ENCODE assay signal across 9 mouse cellular contexts in the genomic region with DNA sequence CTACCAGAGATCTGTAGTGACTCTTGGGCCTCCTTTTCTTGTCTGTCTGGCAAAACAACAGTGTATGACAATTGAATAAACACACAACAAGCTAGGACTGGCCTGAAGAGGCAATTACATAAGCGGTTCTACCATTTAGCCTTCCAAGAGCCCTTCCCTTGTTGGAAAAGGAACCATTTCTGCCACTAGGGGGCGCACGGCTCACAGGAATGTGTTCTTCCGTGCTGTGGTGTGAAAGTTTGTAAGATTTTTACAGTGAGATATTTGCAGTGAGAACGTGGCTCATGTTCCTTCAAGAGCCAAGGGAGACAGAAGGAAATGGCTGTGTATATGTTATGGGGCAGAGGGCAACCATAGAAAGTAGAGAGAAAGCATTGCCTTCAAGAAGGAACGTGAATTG. TPM values are rescaled to one million over a fixed set of nuclear protein-coding genes. Genes with fewer than 3 reads are reported as not detected.
DNase-seq lines count a peak whose midpoint lies in the region; ATAC-seq and TF ChIP-seq lines count a peak whose summit lies in the region.
"Had no signal": no experiment of that assay in that cellular context is flagged by ENCODE, and none has a peak within 500 bp of the region (broad histone marks: within the 10 kb centered on the region; RNA-seq: fewer than 3 reads in every experiment).

No protein-coding gene starts in this region.

- no peaks in the 10 kb centered on the region for H3K4me1 ChIP-seq in E14TG2a.4 (replicated peaks; ENCODE audit: low read depth, low read length)
- H3K4me1 ChIP-seq in heart, embryonic 16.5 days (ENCODE audit: control insufficient read depth, insufficient read depth, low read length), result peaks cover 2% of the 10 kb centered on the region; the same call in 1 of the 2 replicates
- H3K4me1 ChIP-seq: lung, embryonic 15.5 days had no signal

- peak; percentile 45 for TF ChIP-seq CTCF in E14TG2a.4 (conservative IDR thresholded peaks at IDR 0.05; ENCODE audit: low read length)

- no peak overlapping the region for H3K4me2 ChIP-seq in heart, embryonic 16.5 days (ENCODE audit: low read depth, low read length)
- H3K4me2 ChIP-seq: lung, embryonic 15.5 days had no signal

- peak; percentile 80 for DNase-seq in adrenal gland, adult 2 months
- peak; percentile 94 for DNase-seq in embryo, embryonic 10.5 days (ENCODE audit: low spot score)
- peak; percentile 82 to 95 for DNase-seq in layer of hippocampus, adult 18-20 months (ENCODE audit: low spot score in 2 of 2)
- peak; percentile 93 for DNase-seq in lung, postnatal 10 days
- peak; percentile 84 to 87 for DNase-seq in right cerebral cortex, postnatal 36 days (ENCODE audit: low spot score in 2 of 2)
- DNase-seq in urinary bladder, postnatal 25 days (ENCODE audit: low spot score), result peak; percentile 98

- H3K9ac ChIP-seq in heart, embryonic 16.5 days (ENCODE audit: low read length), result no peak overlapping the region
- H3K9ac ChIP-seq: lung, embryonic 15.5 days had no signal

- no peaks in the 10 kb centered on the region for H3K36me3 ChIP-seq in E14TG2a.4 (ENCODE audit: insufficient read depth, low read length)
- no peaks in the 10 kb centered on the region for H3K36me3 ChIP-seq in heart, embryonic 16.5 days (ENCODE audit: control insufficient read depth, insufficient read depth)
- H3K36me3 ChIP-seq: lung, embryonic 15.5 days had no signal

- ATAC-seq in heart, embryonic 16.5 days (replicated peaks; ENCODE audit: extremely low read depth, insufficient read depth, low FRiP score), result 0 out of 2 replicates have a peak, but pooled peaks have one; percentile 41

- H3K4me3 ChIP-seq in E14TG2a.4 (replicated peaks; ENCODE audit: low read length), result no peak overlapping the region
- no peak overlapping the region for H3K4me3 ChIP-seq in heart, embryonic 16.5 days (ENCODE audit: low read length)
- H3K4me3 ChIP-seq: lung, embryonic 15.5 days had no signal

- no peaks in the 10 kb centered on the region for H3K9me3 ChIP-seq in E14TG2a.4 (ENCODE audit: low read length)
- no peaks in the 10 kb centered on the region for H3K9me3 ChIP-seq in heart, embryonic 16.5 days (replicated peaks; ENCODE audit: control insufficient read depth, low read length)
- H3K9me3 ChIP-seq: lung, embryonic 15.5 days had no signal

- H3K27me3 ChIP-seq in E14TG2a.4 (ENCODE audit: insufficient read depth, low read length), result 0 out of 2 replicates have a peak, but pooled peaks cover 2% of the 10 kb centered on the region
- H3K27me3 ChIP-seq in heart, embryonic 16.5 days (ENCODE audit: control insufficient read depth, insufficient read depth, low read length), result no peaks in the 10 kb centered on the region
- H3K27me3 ChIP-seq: lung, embryonic 15.5 days had no signal

- 13% methylated on average over 6 of the region's 6 CpGs for WGBS in heart, embryonic 16.5 days

- no peak overlapping the region for H3K27ac ChIP-seq in heart, embryonic 16.5 days (ENCODE audit: low read length)
- H3K27ac ChIP-seq: lung, embryonic 15.5 days had no signal

RNA-seq across cellular contexts. Expression of a gene that starts 17.7 kb away (rescaled TPM):
- total RNA-seq in adrenal gland, adult 2 months (2021), result not detected
- polyA plus RNA-seq in adrenal gland, adult 2 months (2012; rRNA removed), result not detected in 2 replicates
- polyA plus RNA-seq in heart, embryonic 16.5 days (2015; fragmentation: Nextera tagmentation; extraction: Ambion mirVana), result 0.79 and 1.4 TPM in 2 replicates
- not detected for total RNA-seq in layer of hippocampus, adult 18-20 months (2021)

RNA-seq across cellular contexts. Expression of a gene that starts 39.8 kb away (rescaled TPM):
- 1 to 10 TPM in 1 of 2 experiments, not detected in 1; 1.1 TPM for total RNA-seq in adrenal gland, adult 2 months (2021)
- 0.16 and 0.23 TPM in 2 replicates for polyA plus RNA-seq in adrenal gland, adult 2 months (2012; rRNA removed)
- polyA plus RNA-seq in heart, embryonic 16.5 days (2015; fragmentation: Nextera tagmentation; extraction: Ambion mirVana), result 0.13 TPM in 1 of 2 replicates, not detected in the other
- under 1 TPM; 0.22 to 0.81 TPM for total RNA-seq in layer of hippocampus, adult 18-20 months (2021)
- polyA plus RNA-seq: lung, embryonic 15.5 days had no signal

RNA-seq across cellular contexts. Expression of a gene that starts 47.4 kb away (rescaled TPM):
- 1 to 10 TPM; 2.3 to 3.7 TPM for total RNA-seq in adrenal gland, adult 2 months (2021)
- polyA plus RNA-seq in adrenal gland, adult 2 months (2012; rRNA removed), result 3.1 and 3.6 TPM in 2 replicates
- 1.2 and 1.7 TPM in 2 replicates for polyA plus RNA-seq in heart, embryonic 16.5 days (2015; fragmentation: Nextera tagmentation; extraction: Ambion mirVana)
- 1 to 10 TPM; 2.4 to 2.8 TPM for total RNA-seq in layer of hippocampus, adult 18-20 months (2021)
